Mouse (Mus musculus): Measurements from ENCODE around the gene Gramd2. TPM values are rescaled to one million over a fixed set of nuclear protein-coding genes. Genes with fewer than 3 reads are reported as not detected.
"Not testable (repeated sequence)": the region's sequence is repeated elsewhere in the genome, so short reads cannot be mapped to it uniquely, and the experiment has no call there.

Gene Gramd2
- polyA plus RNA-seq, 1 experiment from 2014 or later = 0.40 TPM

DNA sequence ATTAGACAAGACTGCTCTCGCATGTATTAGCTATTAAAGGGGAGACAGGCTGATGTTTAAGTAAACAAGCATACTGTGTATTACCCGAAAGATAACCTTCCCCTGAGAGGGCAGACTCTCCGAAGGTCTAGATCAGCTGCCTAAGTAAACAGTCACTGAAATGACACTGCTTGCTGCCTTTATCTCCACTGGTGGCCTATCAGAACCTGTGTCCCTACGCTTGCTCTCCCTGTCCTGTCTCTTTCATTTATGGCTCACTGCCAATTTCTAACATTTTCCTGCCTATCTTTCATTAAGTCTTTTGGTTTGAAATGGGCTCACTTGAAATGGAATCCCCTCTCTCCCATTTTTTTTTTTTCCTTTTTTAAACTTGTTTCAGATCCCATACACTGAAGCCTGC lies 55.5 kb downstream of the Gramd2 start:
- WGBS = 83% methylated on average over 4 of the region's 4 CpGs

DNA sequence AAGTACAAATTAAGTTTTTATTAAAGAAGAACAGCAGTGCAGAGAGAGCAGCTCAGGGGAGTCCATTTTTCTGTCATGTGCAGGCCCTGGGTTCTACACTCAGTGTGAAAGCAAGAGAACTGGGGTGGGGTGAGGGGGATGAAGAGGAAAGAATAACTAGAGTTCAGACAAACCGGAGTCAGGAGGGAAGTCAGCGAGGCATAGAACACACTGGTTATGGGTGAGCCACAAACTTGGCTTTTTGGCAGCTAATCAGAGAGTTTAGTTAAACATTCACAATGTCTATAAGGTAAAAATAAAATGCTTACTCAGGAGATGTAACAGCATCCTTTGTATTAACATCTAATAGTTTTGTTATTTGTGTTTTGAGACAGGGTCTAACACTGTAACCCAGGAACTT lies 60.6 kb downstream of the Gramd2 start:
- no peak for ATAC-seq (ENCODE audit: low FRiP score)
- Histone ChIP-seq H3K4me1 (no peaks in the 10 kb centered on the region), H3K4me2 (no peak overlapping the region), H3K9me3 (no peaks in the 10 kb centered on the region), H3K36me3 (replicated peaks) (no peaks in the 10 kb centered on the region), H3K4me3 (replicated peaks) (no peak overlapping the region), H3K27ac (no peak overlapping the region), H3K9ac (no peak overlapping the region), H3K27me3 (no peaks in the 10 kb centered on the region)
- 90% methylated on average over 2 of the region's 2 CpGs for WGBS

More for the DNA sequence above, 55.5 kb downstream of the Gramd2 start:
- Histone ChIP-seq H3K36me3 (replicated peaks) (no peaks in the 10 kb centered on the region), H3K4me3 (replicated peaks) (no peak overlapping the region), H3K27ac (no peak overlapping the region), H3K9me3 (no peaks in the 10 kb centered on the region), H3K4me1 (no peaks in the 10 kb centered on the region), H3K27me3 (no peaks in the 10 kb centered on the region), H3K9ac (no peak overlapping the region), H3K4me2 (no peak overlapping the region)
- no peak for ATAC-seq (ENCODE audit: low FRiP score)

DNA sequence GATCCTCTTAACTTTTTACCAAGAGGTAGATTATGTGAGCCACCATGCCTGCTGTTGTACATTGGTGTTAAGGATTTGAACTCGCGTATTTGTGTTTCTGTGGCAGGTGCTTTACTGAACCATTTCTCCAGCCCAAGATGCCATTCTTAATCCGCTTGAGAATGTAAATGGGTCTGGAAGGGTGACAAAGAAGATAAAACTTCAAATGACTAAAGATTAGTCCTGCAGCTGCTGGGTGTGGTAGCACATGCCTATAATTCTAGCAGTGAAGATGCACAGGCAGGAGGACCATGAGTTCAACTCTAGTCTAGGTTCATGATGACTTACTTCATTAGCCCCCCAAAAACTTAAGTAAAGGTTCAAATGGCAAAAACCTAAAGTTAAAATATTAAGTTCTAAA lies 64.0 kb downstream of the Gramd2 start:
- H3K27ac ChIP-seq = no peak overlapping the region
- H3K9ac ChIP-seq = no peak overlapping the region
- H3K36me3 ChIP-seq (replicated peaks) = no peaks in the 10 kb centered on the region
- 97% methylated on average over 3 of the region's 3 CpGs for WGBS
- no peaks in the 10 kb centered on the region for H3K4me1 ChIP-seq
- no peaks in the 10 kb centered on the region for H3K27me3 ChIP-seq
- no peaks in the 10 kb centered on the region for H3K9me3 ChIP-seq
- ATAC-seq (ENCODE audit: low FRiP score) = no peak
- no peak overlapping the region for H3K4me2 ChIP-seq
- H3K4me3 ChIP-seq (replicated peaks) = no peak overlapping the region

DNA sequence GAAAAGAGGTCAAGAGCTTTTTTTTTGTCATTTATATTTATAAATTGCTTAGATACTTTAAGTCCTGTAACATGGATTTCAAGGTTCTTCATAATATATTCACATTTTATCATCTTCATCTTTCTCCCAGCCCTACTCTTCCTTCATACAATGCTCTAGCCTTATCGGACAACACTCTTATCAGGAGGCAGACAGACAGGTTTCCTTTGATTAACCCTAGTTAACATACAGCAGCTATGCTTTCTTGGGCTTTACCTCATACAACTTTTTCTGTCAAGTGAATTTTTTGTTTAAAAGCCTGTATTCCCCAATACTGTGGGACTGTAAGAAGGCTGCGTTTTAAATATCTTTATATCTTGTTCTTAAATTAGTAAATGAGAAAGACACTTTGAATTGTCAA lies 68.4 kb downstream of the Gramd2 start:
- WGBS = 95% methylated on average over 2 of the region's 2 CpGs

DNA sequence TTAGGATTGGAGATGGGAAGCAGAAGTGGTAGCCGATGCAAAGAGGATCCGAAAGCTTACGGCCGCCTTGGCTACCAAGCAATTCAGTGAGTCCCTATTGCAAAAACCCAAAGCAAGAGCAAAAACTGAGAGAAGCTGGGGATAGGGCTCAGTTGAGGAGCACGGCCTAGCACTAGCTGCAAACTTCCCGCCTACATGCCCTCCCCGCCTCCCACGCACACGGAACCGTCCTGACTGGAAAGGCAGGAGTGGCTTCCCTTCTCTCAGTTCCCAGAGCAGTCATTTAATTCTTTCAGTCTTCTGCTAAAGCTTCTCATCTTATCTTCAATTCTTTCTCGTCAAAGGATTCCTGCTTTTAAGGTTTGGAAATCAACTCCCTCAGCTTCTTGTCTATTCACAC lies 69.0 kb downstream of the Gramd2 start:
- no peak for ATAC-seq (ENCODE audit: low FRiP score)
- H3K27ac ChIP-seq = no peak overlapping the region
- no peaks in the 10 kb centered on the region for H3K27me3 ChIP-seq
- no peaks in the 10 kb centered on the region for H3K9me3 ChIP-seq
- 94% methylated on average over 11 of the region's 11 CpGs for WGBS
- H3K9ac ChIP-seq = no peak overlapping the region
- no peak overlapping the region for H3K4me3 ChIP-seq (replicated peaks)
- no peak overlapping the region for H3K4me2 ChIP-seq
- no peaks in the 10 kb centered on the region for H3K36me3 ChIP-seq (replicated peaks)
- peaks cover 14% of the 10 kb centered on the region for H3K4me1 ChIP-seq

More for the DNA sequence above, 68.4 kb downstream of the Gramd2 start:
- H3K4me3 ChIP-seq (replicated peaks) = no peak overlapping the region
- H3K36me3 ChIP-seq (replicated peaks) = no peaks in the 10 kb centered on the region
- no peak for ATAC-seq (ENCODE audit: low FRiP score)
- H3K4me2 ChIP-seq = no peak overlapping the region
- H3K27ac ChIP-seq = no peak overlapping the region
- H3K4me1 ChIP-seq = peaks cover 12% of the 10 kb centered on the region
- H3K27me3 ChIP-seq = no peaks in the 10 kb centered on the region
- H3K9ac ChIP-seq = no peak overlapping the region
- H3K9me3 ChIP-seq = no peaks in the 10 kb centered on the region

DNA sequence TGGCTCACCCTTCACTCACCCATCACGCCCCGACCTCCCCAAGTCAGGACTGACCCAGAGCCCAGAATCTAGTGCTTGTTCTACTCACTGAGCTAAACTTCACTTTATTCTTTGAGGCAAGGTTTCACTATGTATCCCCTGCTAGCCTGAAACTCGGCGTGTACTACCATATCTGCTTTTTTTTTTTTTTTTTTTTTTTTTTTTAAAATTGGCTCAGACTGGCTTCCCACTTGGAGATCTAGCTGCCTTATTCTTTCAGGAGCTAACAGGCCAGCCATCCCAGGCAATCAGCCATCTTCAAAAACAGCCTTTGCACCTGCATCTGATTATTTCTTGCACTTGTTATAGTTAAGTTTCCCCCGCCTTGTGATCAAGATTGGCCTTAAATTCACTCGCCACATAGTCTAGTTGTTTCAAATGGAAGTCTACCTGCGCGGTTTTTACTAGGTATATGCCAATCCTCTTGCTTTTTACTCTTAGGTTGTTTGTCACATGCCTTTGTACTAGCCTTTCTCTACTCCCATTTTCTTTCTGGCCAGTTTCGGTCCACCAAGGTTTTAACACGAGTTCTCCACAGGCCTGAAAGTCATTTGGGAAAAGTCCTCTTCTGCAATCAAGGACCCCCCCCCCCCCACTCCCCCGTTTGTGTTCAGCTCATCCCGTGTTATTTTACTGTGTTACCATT lies 69.8 kb downstream of the Gramd2 start:
- Histone ChIP-seq H3K4me2 (peak overlapping the region; percentile 86), H3K4me1 (peaks cover 15% of the 10 kb centered on the region), H3K36me3 (replicated peaks) (no peaks in the 10 kb centered on the region), H3K27me3 (no peaks in the 10 kb centered on the region), H3K9ac (peak overlapping the region; percentile 65), H3K4me3 (replicated peaks) (peak overlapping the region; percentile 95), H3K27ac (peak overlapping the region; percentile 92), H3K9me3 (no peaks in the 10 kb centered on the region)
- 33% methylated on average over 12 of the region's 12 CpGs for WGBS
- 0 out of 2 replicates have a peak, but pooled peaks have one; percentile 0 for ATAC-seq (ENCODE audit: low FRiP score)

DNA sequence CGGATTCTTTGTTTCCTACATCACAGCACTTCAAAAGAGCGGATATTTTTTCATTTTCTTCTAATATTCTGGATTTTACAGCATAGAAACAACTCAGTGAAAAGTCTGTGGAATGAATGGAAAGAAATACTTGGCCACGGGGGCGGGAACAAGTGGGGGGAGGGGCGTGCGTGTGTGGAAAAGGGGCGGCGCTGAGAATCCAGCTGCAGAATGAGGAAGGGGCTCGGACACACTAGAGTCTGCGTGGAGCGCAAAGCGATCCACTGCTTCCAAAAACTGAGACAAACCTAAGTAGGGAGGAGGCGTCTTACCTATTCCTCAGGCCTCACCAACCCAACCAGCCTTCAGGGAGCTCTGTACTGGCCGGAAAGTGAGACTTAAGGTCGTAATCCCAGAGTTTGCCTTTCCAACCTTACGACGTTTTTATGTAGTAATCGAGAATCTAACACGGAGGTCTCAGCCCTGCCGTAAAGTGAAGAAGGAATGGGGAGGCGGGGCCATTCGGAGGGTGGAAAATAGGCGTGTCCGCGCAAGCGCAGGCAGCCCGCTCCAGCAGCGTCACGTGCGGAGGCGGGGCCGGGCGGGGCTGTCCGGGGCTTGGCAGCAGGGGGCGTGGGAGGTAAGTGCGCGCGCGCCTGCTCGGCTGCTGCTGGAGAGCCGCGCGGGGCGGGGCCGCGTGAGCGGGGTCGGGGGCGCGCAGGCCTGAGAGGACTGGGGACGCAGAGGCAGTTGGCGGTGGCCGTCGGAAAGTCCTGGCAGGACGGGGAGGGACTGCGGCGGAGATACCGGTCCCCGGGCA lies 70.5 kb downstream of the Gramd2 start, which contains the start of the genes Senp8 and Myo9a:
Gene Senp8, minus strand, starts transcription at position 444 of the 799 bp plus-strand sequence.
Gene Myo9a, plus strand, starts transcription at position 630 of the 799 bp plus-strand sequence.
- no peaks in the 10 kb centered on the region for H3K9me3 ChIP-seq
- H3K4me2 ChIP-seq = peak within 1 kb of the TSS; percentile 86
- H3K27me3 ChIP-seq = no peaks in the 10 kb centered on the region
- H3K27ac ChIP-seq = peak within 1 kb of the TSS; percentile 92
- peak within 1 kb of the TSS; percentile 95 for H3K4me3 ChIP-seq (replicated peaks)
- under 1% methylated on average over 58 of the region's 59 CpGs for WGBS
- ATAC-seq (ENCODE audit: low FRiP score) = peak; percentile 95
- H3K36me3 ChIP-seq (replicated peaks) = no peaks in the 10 kb centered on the region
- peaks cover 15% of the 10 kb centered on the region for H3K4me1 ChIP-seq
- peak within 1 kb of the TSS; percentile 90 for H3K9ac ChIP-seq

DNA sequence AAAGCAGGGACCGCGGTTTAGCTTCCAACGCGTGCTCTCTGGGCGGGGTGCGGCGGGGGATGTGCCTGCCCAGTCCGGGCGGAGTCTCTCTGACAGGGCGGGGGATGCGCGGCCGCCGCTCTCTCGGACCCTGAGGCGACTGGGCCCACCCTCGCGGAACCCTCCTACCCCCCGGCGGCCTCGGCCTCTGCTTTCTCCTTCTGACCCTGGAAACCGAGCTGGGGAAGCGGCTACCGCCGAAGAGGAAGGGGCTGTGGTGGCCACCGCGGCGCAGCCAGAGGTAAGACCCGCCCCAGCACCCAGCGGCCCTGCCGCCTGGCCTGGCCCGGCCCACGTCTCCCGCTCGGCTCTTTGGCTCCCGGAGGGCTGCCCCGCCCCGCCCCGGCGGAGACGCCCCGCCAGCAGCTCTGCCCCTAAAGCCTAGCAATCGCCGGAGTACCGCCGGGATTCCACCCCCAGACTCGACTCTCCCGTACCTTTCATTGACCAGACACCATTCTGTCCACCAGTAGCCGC lies 71.2 kb downstream of the Gramd2 start:
- under 1% methylated on average over 48 of the region's 49 CpGs for WGBS
- peak overlapping the region; percentile 90 for H3K9ac ChIP-seq

DNA sequence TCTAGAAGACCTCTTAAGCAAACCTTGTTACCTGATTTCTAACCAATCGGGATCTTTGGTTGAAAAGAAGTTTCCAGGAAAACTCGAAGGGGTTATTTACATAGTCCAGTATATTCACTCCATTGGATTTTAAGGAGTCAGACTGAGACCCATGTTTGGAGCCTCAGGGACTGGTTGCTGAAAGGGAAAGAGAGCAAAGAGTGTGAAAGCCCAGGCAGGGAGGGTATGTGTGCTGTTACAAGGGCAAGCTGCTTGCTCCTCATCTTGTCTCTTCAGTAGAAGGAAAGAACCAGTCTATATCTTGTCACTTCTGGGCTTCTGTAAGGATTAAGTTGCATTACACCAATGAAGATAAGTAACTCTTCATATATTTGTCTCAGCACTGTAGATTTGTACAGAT lies 72.0 kb downstream of the Gramd2 start:
- Histone ChIP-seq H3K36me3 (replicated peaks) (no peaks in the 10 kb centered on the region), H3K4me1 (peaks cover 15% of the 10 kb centered on the region), H3K27ac (no peak overlapping the region), H3K4me2 (peak overlapping the region; percentile 86), H3K27me3 (no peaks in the 10 kb centered on the region), H3K9me3 (no peaks in the 10 kb centered on the region), H3K4me3 (replicated peaks) (peak overlapping the region; percentile 95), H3K9ac (peak overlapping the region; percentile 90)
- 9% methylated on average over 2 of the region's 2 CpGs for WGBS
- ATAC-seq (ENCODE audit: low FRiP score) = no peak

More for the DNA sequence above, 71.2 kb downstream of the Gramd2 start:
- Histone ChIP-seq H3K27me3 (no peaks in the 10 kb centered on the region), H3K36me3 (replicated peaks) (no peaks in the 10 kb centered on the region), H3K27ac (peak overlapping the region; percentile 92), H3K9me3 (no peaks in the 10 kb centered on the region), H3K4me1 (peaks cover 15% of the 10 kb centered on the region), H3K4me2 (peak overlapping the region; percentile 86), H3K4me3 (replicated peaks) (peak overlapping the region; percentile 95)
- peak; percentile 94 for ATAC-seq (ENCODE audit: low FRiP score)

DNA sequence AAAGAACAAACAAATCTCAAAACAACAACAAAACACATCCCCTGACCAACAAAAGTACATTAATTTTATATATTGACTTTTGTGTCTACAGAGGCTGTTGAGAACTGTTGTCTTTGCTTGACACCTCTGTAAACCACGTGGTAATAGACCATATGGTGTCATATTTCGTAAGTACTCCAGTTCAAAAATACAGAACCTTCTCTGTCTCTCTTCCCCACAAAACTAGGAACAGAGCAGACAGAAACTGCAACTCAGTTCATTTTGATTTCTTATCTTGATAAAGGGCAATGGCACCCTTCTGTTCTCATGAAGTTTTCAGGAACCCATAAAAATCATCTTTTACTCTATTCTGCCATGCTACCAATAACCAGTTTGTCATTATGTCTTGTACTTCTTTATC lies 75.3 kb downstream of the Gramd2 start:
- WGBS = 80% methylated on average over 2 of the region's 2 CpGs
- H3K36me3 ChIP-seq (replicated peaks) = no peaks in the 10 kb centered on the region
- no peak overlapping the region for H3K4me2 ChIP-seq
- ATAC-seq (ENCODE audit: low FRiP score) = no peak
- peaks cover 8% of the 10 kb centered on the region for H3K4me1 ChIP-seq
- no peak overlapping the region for H3K4me3 ChIP-seq (replicated peaks)
- no peak overlapping the region for H3K9ac ChIP-seq
- no peaks in the 10 kb centered on the region for H3K9me3 ChIP-seq
- no peak overlapping the region for H3K27ac ChIP-seq
- H3K27me3 ChIP-seq = no peaks in the 10 kb centered on the region

DNA sequence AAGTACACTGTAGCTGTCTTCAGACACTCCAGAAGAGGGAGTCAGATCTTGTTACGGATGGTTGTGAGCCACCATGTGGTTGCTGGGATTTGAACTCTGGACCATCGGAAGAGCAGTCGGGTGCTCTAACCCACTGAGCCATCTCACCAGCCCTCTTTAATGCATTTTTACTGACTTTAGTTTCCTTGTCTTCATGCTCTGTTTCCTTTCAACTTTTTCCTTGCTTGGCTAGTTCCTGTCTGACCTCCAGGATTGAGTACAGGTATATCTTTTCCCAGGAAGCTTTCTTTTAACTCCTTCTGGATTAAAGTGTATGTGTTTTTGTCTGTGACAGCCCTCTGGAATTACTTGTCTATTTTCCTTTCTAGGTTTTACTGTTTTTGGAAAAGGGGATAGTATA lies 77.1 kb downstream of the Gramd2 start:
- H3K4me3 ChIP-seq (replicated peaks); H3K27ac ChIP-seq; H3K36me3 ChIP-seq (replicated peaks); H3K9ac ChIP-seq; ATAC-seq (ENCODE audit: low FRiP score); H3K27me3 ChIP-seq; H3K4me2 ChIP-seq; H3K9me3 ChIP-seq; H3K4me1 ChIP-seq: not testable (repeated sequence)
- WGBS = 100% methylated on average over 3 of the region's 3 CpGs

DNA sequence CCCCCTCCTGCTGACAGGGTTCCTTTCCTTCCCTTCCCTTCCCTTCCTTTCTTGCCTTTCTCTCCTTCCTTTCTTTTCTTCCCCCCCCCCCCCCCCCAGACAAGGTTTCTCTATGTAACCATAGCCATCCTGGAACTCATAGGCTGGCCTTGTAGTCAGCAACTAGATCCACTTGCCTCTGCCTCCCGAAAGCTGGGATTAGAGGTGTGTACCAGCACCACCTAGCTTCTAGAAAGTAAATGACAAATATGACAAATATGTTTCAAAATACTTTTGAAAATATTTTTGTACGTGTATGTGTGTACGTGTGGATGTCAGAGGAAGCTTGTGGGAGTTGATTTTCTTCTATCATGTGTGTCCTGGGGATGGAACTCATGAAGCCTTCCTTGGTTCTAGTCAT lies 80.6 kb downstream of the Gramd2 start:
- Histone ChIP-seq H3K4me1 (no peaks in the 10 kb centered on the region), H3K27me3 (no peaks in the 10 kb centered on the region), H3K9ac (no peak overlapping the region), H3K9me3 (no peaks in the 10 kb centered on the region), H3K4me3 (replicated peaks) (no peak overlapping the region), H3K36me3 (replicated peaks) (no peaks in the 10 kb centered on the region), H3K27ac (no peak overlapping the region), H3K4me2 (no peak overlapping the region)
- 83% methylated on average over 3 of the region's 3 CpGs for whole genome bisulfite sequencing
- ATAC-seq (ENCODE audit: low FRiP score) = no peak

All from forebrain, embryonic 12.5 days (tissue).